Comparison of ENCODE assay signal across 7 mouse cellular contexts in genomic region chr5:137287953-137288743, GRCm38 (mm10). TPM values are rescaled to one million over a fixed set of nuclear protein-coding genes. Genes with fewer than 3 reads are reported as not detected.
DNase-seq lines count a peak whose midpoint lies in the region; ATAC-seq lines count a peak whose summit lies in the region.

No protein-coding gene starts in this region.

- WGBS in lung, embryonic 15.5 days, result under 1% methylated on average over 54 of the region's 65 CpGs
- WGBS in midbrain, embryonic 16.5 days, result under 1% methylated on average over 51 of the region's 65 CpGs

- peak overlapping the region; percentile 78 for H3K4me2 ChIP-seq in lung, embryonic 15.5 days
- H3K4me2 ChIP-seq in midbrain, embryonic 16.5 days (ENCODE audit: low read length), result peak overlapping the region; percentile 94

- no peaks in the 10 kb centered on the region for H3K9me3 ChIP-seq in lung, embryonic 15.5 days
- no peaks in the 10 kb centered on the region for H3K9me3 ChIP-seq in midbrain, embryonic 16.5 days (replicated peaks; ENCODE audit: control insufficient read depth, low read length, poor library complexity, severe bottlenecking)

- ATAC-seq in lung, embryonic 15.5 days (ENCODE audit: borderline replicate concordance, extremely low read depth, low FRiP score, low TSS enrichment), result no peak
- ATAC-seq in midbrain, embryonic 16.5 days, result peak; percentile 19; the same call in 1 of the 2 replicates

- H3K27me3 ChIP-seq in lung, embryonic 15.5 days, result peaks cover 44% of the 10 kb centered on the region
- H3K27me3 ChIP-seq in midbrain, embryonic 16.5 days (ENCODE audit: control insufficient read depth, insufficient read depth, low read depth, low read length), result 0 out of 2 replicates have a peak, but pooled peaks cover 4% of the 10 kb centered on the region

- peak overlapping the region; percentile 38 for H3K4me3 ChIP-seq in lung, embryonic 15.5 days
- peak overlapping the region; percentile 64 for H3K4me3 ChIP-seq in midbrain, embryonic 16.5 days (ENCODE audit: low read depth, low read length)

- no peak overlapping the region for H3K27ac ChIP-seq in lung, embryonic 15.5 days
- H3K27ac ChIP-seq in midbrain, embryonic 16.5 days (ENCODE audit: low read length), result peak overlapping the region; percentile 83

- no peak for DNase-seq in lung, postnatal 14 days
- peak; percentile 78 for DNase-seq in cerebellum, adult 9-10 months
- peak; percentile 66 to 68 for DNase-seq in frontal cortex, postnatal 36 days (ENCODE audit: low spot score in 2 of 2)
- peak; percentile 50 to 68 for DNase-seq in layer of hippocampus, postnatal 25 days (ENCODE audit: extremely low spot score in 1 of 2, low spot score in 1 of 2)
- DNase-seq in T-cell, adult 2 months (ENCODE audit: low spot score), result no peak

- peaks cover 29% of the 10 kb centered on the region for H3K4me1 ChIP-seq in lung, embryonic 15.5 days
- peaks cover 22% of the 10 kb centered on the region for H3K4me1 ChIP-seq in midbrain, embryonic 16.5 days (ENCODE audit: control insufficient read depth, insufficient read depth, low read length)

- H3K36me3 ChIP-seq in lung, embryonic 15.5 days, result no peaks in the 10 kb centered on the region
- no peaks in the 10 kb centered on the region for H3K36me3 ChIP-seq in midbrain, embryonic 16.5 days (ENCODE audit: control insufficient read depth, insufficient read depth, low read length)

- peak overlapping the region; percentile 31; the same call in 1 of the 2 replicates for H3K9ac ChIP-seq in lung, embryonic 15.5 days
- peak overlapping the region; percentile 77 for H3K9ac ChIP-seq in midbrain, embryonic 16.5 days (ENCODE audit: low read depth, low read length)

RNA-seq across cellular contexts. Expression of gene Ache, which starts 0.8 kb away (rescaled TPM):
- 1.8 and 3.9 TPM in 2 replicates for polyA plus RNA-seq in lung, embryonic 15.5 days (2015; fragmentation: Nextera tagmentation; extraction: Ambion mirVana)
- total RNA-seq in layer of hippocampus, postnatal 25 days (2021), result 10 to 100 TPM; 63.8 to 67.6 TPM
- 46.5 and 65.9 TPM in 2 replicates for polyA plus RNA-seq in midbrain, embryonic 16.5 days (2015; fragmentation: Nextera tagmentation; extraction: Ambion mirVana)

RNA-seq across cellular contexts. Expression of gene Ufsp1, which starts 6.3 kb away (rescaled TPM):
- 5.3 and 5.8 TPM in 2 replicates for polyA plus RNA-seq in lung, embryonic 15.5 days (2015; fragmentation: Nextera tagmentation; extraction: Ambion mirVana)
- 10 to 100 TPM; 14.3 to 16.0 TPM for total RNA-seq in layer of hippocampus, postnatal 25 days (2021)
- polyA plus RNA-seq in midbrain, embryonic 16.5 days (2015; fragmentation: Nextera tagmentation; extraction: Ambion mirVana), result 18.4 and 20.9 TPM in 2 replicates

RNA-seq across cellular contexts. Expression of gene Srrt, which starts 19.3 kb away (rescaled TPM):
- 145 and 155 TPM in 2 replicates for polyA plus RNA-seq in lung, embryonic 15.5 days (2015; fragmentation: Nextera tagmentation; extraction: Ambion mirVana)
- total RNA-seq in layer of hippocampus, postnatal 25 days (2021), result 100 to 1,000 TPM; 164 to 213 TPM
- 97.2 and 103 TPM in 2 replicates for polyA plus RNA-seq in midbrain, embryonic 16.5 days (2015; fragmentation: Nextera tagmentation; extraction: Ambion mirVana)

RNA-seq across cellular contexts. Expression of gene Trip6, which starts 26.1 kb away (rescaled TPM):
- polyA plus RNA-seq in lung, embryonic 15.5 days (2015; fragmentation: Nextera tagmentation; extraction: Ambion mirVana), result 95.9 and 96.3 TPM in 2 replicates
- 1 to 10 TPM; 4.6 to 6.4 TPM for total RNA-seq in layer of hippocampus, postnatal 25 days (2021)
- polyA plus RNA-seq in midbrain, embryonic 16.5 days (2015; fragmentation: Nextera tagmentation; extraction: Ambion mirVana), result 13.1 TPM in 2 replicates

RNA-seq across cellular contexts. Expression of gene Slc12a9, which starts 45.2 kb away (rescaled TPM):
- polyA plus RNA-seq in lung, embryonic 15.5 days (2015; fragmentation: Nextera tagmentation; extraction: Ambion mirVana), result 12.0 and 13.0 TPM in 2 replicates
- total RNA-seq in layer of hippocampus, postnatal 25 days (2021), result 10 to 100 TPM; 24.9 to 32.8 TPM
- 26.8 and 27.3 TPM in 2 replicates for polyA plus RNA-seq in midbrain, embryonic 16.5 days (2015; fragmentation: Nextera tagmentation; extraction: Ambion mirVana)

Comparison
In these comparisons a context has a peak if more than half of its experiments do, and no peak if none do; other contexts are left out.
1. DNase-seq: peak in cerebellum, adult 9-10 months (single experiment), frontal cortex, postnatal 36 days (2 of 2) and layer of hippocampus, postnatal 25 days (2 of 2); none in lung, postnatal 14 days (single experiment) and T-cell, adult 2 months (single experiment).